Mouse (Mus musculus) lung, postnatal 25 days (tissue): ENCODE results near the gene Entpd7.

ENCODE experiments used
- DNase-seq: peaks from one replicate; pipeline ENCODE4 v3.0.0; 2022; ENCODE audit warnings: low spot score

Entpd7 gene

DNA sequence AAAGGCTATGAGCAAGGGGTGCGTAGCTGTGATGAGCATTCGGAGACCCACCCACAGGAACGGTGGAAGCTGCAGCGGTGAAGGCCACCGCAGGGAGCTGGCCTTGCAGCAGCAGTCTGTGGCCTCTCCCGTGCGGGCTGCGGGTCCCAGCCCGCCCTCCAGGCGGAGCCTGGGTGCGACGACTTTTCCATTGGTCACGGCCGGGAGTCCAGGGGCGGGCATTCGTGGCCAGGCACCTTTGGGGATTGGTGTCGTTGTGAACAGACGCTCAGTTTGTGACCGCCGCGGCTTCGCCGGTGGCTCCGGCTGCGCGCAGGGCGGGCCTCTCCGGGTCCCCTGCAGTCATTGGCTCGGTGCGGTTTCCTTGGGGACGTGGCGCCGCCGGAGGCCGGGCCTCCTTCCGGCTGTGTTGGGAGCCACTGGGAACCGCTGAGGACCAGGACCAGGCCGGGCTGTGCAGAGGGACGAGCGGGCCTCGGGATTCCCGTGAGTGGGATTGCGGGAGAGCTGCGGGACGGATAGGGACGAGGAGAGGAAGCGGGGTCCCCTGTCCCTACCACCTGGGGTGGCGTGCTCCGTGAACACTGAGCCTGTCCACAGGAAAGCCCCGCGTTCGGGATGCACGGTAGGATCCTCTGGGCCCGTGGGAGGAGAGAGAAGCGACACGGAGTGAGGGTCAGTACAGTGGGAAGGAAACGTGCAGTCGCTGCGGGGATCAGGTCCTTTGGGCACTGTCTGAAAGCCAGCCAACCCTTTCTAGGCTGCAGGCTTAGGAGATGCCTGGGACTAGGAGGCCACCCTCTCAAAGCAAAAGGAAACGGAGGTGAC is at the start of gene Entpd7:
TSS of gene Entpd7 (plus strand) at position 254 of the 828 bp plus-strand sequence.
- DNase-seq: peak; percentile 98

DNA sequence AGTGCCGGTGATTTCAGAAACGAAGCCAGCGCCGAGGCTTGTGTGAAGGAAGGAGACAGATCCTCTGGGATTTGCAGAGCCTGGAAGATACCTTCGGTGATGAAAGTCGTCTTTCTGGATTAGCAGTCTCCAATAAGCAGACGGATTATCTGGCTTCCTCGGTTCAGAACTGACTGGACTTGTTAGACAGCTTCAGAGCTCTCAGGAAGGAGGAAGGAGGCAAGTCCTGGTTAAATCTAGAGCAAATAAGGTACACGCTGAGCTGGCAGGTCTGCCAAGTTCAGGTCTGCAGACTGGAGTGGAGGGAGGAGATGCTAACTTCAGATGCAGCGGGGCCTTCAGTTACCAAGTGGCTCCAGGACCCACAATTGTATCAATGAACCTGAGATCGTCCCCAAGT is 47.6 kb upstream of the Entpd7 start:
- peak; percentile 41 for DNase-seq

DNA sequence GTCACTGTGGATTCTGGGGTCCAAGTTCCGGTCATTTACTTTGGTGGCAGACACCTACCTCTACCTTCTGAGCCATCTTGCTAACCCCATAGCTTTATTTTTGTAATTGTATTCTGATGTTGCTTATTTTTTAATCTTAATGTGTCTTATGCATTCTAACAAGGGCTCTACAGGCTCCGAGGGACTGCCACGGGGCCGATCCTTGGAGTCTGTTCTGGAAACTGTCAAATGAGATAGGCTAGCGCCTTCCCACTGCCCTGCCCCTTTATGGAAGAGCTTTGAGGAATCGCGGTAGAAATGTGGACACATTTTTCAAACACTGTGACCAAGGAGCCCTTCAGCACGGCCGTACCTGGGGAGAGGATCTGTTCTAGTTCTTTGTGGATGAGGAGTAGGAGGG is 46.6 kb upstream of the Entpd7 start:
- DNase-seq: no peak

DNA sequence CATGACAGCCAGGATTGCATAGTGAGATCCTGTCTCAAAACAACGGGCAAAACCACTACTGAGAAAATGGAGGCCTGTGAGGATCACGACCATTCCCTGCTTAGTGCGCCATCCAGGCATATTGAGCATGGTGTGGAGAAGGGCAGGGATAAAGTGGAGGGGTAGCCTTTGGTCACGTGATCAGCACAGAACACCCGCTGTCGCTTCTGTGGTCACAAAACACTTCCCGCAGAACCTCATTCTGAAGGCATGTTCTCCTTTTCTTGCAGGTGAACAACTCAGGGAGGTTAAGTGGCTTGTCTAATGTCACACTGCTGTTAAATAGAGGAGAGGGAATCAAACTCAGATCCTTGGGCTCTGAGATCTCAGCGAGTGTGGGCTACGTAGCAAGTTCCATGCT is 44.0 kb upstream of the Entpd7 start:
- DNase-seq: no peak

DNA sequence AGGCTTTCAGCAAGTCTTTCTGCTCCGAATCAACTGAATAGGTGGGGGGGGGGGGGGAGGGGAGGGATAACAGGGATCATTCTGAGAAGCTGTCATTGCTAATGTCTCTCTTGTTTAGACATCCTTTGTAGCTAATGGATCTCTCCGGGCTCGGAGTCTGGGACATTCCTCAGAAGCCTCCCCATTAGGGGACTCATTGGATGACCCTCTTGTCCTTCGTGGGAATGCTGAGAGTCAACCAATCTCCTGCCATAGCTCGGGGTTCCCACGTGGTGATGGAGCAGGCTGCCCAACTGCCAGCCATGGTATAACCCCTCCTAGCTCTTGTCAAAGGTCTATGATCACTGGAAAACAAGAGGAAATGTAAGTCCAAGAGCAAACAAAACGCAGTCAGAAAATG is 42.6 kb upstream of the Entpd7 start:
- no peak for DNase-seq

DNA sequence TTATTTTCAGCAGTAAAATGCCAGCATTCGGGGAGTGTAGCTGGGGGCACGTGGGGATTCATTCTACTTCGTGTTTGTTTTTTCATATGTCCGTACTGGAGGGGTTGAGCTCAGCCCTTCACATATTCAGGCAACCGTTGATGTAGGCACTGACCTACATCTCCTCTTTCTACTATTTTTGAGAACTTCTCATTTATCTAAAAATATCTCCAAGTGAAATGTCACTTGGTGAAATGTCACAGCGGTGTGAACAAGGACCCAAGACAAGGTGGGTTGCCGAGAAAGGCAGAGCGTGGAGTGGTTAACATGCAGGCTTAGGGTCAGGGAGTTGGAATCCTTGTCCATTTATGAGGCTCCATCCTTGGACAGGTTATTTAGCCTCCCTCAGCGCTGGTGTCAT is 42.2 kb upstream of the Entpd7 start:
- DNase-seq: no peak

DNA sequence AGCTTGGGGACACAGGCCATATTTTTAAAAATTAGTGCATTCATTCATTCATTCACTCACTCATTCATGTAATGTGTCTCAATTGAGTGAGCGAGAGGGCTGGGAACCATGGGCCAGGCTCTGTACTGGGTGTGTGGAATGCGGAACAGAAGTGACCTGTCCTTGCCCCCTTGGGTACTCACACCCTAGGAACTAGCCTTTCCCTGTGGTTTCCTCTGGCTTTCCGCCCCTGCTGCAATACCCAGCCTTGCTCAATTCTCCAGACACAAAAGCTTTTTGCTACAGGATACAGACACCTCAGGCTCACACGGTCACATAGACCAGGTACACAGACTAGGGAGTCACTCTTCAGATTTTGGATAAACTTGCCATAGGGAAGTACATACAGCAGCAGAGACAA is 41.1 kb upstream of the Entpd7 start:
- peak; percentile 61 for DNase-seq

DNA sequence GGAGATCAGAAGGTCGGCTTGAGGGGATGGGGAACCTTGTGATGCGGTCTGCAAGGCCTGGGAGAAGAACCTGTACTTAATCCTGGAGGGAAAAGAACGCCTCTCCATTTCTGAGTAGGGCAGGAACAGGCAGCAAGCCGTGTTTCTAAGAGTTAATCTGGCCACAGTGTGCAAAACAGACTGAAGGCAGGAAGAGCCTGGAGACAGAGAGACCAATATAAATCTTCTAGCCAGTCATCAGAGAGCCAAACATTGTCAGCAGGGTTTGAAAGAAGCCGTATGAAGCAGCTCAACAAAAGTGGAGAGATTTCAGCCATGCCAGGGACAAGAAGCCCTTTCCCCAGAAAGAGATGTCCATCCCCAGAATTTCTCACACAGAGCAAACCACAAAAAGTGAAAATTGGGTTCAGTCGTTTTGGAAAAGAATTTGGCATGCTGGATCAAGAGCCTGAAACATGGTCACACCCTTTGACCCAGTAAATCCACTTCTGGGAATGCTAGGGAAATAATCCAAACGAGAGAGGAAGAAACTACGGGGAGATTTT is 38.2 kb upstream of the Entpd7 start:
- DNase-seq: no peak

DNA sequence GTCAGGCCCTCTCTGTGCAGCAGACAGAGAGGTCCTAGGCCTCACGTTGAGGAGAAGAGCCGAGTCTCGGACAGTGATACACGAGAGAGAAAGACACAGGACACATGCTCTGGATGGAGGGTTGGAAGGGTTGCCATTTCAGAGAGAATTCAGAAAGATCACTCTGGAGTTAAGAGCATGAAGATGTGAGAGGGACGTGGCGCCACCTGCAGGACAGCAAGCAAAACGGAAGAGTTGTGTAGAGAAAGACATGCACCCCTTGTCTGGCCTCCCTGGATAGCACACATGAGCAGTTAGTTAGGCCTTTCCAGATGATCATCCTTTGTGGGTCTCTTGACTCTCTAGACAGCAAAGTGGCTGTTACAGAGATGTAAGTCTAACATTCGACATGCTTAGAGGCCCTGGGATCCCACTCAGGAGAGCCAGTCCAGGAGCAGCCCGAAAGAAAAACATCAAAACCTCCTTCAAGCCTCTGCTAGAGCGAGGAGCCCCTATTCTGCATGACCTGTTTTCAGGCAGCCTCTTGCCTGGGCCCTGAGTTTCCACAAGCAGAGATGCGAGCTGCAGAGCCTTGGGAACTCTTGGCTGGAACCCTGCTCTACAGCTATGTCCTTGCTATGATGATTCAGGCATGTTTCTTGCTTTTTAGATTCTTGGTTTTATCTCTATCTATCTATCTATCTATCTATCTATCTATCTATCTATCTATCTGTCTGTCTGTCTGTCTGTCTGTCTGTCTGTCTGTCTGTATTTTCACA is 33.6 kb upstream of the Entpd7 start:
- DNase-seq: peak; percentile 64

DNA sequence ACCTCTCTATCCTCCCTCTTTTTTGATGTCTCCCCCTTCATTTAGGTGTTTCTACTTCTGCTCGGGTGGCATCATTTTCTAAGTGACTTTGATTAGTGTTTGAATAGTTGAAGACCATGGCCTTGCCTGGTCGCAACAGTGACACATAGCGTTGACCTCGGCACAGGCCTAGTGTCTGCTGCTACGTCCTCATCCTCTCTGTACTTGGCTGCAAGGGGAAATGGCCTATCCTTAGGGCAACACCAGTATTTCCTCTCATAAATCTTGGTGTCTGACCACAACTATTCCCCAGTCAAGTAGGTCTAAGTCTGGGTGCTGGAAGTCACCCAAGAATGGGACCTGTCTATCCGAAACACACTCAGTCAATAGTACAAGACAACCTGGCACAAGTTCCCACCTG is 29.8 kb upstream of the Entpd7 start:
- DNase-seq: no peak

DNA sequence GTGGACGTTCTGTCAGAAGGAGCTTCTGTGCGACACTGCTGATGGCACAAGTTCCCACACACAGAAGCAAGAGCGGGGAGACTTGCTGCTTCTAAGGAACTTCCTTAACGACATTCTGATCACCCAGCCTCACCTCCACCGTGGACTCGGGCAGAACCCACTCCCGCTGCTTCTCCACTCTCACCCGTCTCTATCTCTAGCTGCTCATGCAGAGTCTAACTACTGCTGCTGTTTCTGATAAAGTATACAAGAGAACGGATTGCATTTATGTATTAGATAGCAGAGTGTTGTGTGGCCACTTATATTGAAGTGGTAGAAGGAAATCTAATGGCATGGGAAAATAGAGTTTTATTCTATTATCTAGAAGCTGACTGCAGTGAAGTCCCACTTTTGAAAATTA is 28.7 kb upstream of the Entpd7 start:
- no peak for DNase-seq

DNA sequence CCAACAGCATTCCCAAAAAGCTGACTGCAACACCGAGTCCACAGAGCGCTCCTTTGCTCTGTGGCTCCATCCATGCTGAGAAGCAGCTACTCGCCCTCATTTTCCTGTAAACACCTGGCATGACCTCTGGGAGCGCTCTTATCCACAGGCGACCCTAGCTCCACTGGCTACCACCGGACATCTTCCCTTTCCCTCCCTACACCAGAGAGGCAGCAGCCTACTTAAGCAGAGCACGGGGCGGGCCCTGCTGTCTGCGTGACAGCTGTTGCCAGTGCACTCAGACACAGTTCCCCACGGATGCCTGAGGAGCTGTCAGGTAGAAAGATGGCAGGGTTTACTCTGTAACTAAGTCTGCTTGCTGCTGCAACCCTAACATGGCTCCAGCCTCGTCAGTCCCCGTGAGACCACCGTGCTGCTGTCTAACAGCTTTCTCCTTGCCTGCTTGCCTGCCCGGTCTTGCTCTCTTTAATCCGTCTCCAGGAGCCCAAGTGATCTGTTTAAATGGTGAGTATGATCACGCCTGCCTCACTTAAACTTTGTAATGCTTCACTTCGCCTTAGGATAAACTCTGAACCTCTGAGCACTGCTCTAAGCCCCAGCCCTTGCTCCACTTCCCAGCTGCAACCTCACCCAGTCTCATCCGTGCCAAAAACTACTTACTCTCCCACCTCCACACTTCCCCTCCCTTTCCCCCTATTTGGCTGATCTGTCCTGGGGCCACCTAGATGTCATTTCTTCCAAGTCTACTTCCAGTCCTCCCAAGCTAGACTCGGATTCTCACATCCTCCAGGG is 27.1 kb upstream of the Entpd7 start:
- no peak for DNase-seq

DNA sequence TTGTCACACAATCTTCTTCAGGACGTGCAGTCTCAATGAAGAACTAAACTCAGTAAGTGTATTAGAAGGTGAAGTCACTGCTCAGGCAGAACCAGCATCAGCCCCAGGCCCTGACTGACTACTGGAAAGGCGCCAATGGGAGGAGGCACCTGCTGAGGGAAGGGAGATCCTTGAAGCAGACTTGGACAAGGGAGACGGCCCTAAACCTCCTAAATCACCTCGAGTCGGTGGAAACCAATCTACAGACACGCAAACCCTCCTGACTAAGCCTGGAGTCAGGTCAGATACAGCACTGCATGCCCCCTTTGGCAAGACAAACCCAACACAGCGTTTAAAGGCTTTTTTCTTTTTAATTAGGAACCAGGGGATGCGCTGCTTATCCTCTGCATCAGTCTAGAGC is 26.0 kb upstream of the Entpd7 start:
- no peak for DNase-seq

DNA sequence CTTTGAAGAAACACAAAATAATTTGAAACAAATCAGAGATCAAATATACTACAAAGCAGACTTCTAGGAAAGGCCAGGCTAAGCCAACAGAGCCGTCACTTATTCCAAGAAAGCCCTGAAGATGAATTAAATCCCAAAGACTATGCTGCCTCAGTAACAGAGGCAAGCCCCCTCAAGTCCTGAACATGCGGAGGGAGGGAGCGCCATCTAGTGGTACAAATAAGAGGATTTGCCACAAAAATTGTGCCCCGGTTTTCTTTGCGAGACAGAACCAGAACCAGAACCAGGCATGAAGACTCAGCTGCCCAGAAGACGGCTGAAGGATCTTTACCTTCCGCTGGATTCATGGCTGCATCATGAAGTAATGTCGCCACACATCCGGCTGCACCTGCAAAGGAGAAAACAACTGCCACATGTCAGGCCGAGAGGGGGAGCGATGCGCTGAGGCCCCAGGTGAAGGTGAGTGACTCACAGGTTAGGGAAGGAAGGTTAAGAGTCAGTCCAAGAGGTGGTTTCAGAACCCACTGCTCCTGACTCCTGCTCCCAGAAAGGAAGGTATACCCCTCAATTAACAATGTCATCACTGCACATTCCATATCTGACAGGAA is 23.9 kb upstream of the Entpd7 start:
- peak; percentile 24 for DNase-seq

DNA sequence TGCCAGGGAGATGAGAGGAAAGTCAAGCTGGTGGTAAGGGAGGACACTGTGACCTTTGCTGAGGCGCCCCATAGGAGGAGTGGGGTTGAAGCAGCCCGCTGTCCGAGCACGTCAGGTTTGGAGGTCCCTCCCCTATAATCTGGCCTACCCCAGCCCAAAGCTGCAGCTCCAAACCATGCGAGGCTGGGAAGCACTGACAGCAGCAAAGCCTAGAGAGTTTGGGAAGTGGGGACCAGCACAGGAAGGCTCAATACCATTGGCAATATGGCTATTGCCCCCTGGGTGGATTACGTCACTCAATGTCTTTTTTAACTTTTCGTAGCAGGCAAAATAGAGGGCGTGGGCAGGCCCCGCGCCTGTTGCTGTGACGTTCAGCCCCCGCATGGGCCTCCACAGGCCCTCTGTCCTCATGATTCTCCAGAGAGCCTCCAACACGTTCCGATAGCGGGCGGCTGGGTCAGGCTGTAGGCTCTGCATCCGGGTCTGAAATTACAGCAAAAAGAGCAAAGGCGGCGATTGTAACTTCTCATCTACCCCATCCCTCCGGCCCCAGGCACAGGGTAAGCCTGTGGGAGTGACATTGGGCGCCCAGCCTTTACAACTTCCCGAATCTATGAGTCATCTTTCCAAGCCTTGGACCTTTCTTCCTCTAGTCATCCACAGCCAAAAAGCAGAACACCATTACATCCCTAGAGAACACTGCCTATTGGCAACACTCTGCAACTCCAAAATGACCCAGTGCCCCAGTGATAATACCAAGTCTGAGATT is 22.6 kb upstream of the Entpd7 start:
- DNase-seq: no peak

DNA sequence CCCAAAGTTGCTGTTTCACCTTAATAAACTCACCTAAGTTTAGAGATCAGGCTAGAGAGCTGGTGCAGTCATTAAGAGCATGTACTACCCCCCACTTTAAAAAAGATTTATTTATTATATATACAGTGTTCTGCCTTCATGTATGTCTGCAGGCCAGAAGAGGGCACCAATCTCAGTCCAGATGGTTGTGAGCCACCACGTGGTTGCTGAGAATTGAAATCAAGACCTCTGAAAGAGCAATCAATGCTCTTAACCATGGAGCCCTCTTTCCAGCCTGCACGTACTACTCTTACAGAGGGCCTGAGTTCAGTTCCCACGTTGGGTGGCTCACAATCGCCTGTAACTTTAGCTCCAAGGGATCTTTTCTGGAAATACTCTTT is 22.1 kb upstream of the Entpd7 start:
- no peak for DNase-seq

DNA sequence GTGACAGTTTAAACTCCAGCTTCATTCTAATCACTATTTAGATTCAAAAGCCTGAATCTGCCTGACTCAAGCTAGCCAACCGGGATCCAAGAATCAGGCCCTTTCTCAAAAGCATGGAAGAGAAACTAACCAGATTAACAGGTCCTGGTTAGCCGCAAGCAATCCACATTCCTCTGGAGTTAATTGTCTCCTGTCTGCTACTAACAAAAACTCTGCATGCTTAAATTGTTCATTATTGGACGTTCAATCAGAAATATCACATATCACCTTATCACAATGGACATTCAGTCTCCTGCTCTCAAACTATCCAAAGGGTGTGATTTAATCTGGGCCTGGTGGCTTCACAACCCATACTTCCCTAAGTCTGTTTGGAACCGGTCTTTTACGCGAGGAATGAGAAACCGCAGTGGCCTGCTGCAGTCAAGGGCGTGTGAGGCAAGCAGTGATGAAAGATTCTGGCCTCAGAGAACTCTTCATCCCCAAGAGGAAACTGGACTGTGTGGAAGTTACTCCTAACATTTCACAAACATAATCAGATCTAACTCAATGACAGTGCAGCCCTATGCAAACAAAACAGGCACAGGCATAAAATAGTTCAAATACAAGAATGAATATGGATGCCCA is 20.2 kb upstream of the Entpd7 start:
- DNase-seq: peak; percentile 54

DNA sequence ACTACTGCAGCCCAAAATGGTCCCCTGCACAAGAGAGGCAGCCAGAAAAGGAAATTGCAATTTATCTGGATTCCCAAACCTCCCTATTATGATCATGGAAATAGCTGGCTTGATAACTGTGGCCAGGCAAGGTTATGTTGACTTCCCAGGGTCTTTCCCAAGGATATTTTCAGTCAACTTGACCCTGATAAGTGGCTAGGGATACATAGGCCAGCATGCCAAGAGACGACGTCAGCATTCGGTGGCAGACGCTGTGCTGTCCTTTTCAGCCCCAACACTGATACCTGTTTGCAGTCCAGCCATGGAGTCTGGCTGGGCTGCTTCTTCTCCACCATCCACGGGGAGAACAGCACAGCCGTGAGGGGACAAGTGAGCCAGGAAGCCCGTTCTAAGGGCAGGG is 18.4 kb upstream of the Entpd7 start:
- DNase-seq: no peak

DNA sequence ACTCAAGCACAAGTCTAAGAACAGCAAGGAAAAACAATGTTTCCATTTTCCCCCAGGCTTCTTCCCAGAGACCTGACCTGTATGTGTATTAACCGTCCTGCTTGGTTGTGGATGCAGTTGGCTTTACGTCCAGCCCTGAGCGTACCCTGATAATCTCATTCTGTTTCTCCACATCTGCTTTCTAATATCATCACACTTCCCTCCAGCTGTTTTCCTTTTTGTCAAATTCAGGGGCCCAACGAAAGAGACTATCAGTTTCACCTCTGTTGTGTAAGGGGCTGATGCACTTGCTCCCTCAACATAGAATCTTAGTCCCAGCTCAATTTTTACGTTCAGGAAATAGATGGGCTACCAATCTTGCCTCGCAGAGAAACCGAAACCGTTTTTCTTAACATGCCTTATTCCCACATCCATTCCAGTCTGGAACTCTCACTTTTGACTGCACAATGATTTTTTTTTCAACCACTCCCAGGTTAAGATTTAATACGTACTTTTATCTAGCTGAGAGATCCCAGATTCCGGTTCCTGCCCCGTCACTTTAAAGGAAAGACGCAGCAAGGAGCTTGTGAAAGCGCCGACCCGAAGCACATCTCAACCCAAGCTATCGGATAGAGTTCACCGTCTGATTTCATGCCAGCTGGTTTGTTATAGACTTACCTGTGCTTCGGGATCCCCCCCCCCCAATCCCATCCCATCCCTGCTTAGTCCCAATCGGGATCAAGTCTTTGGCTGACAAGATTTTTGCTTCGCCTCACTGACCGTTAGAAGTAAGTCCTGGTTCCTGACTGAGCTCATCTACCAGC is 15.8 kb upstream of the Entpd7 start:
- peak; percentile 14 for DNase-seq

DNA sequence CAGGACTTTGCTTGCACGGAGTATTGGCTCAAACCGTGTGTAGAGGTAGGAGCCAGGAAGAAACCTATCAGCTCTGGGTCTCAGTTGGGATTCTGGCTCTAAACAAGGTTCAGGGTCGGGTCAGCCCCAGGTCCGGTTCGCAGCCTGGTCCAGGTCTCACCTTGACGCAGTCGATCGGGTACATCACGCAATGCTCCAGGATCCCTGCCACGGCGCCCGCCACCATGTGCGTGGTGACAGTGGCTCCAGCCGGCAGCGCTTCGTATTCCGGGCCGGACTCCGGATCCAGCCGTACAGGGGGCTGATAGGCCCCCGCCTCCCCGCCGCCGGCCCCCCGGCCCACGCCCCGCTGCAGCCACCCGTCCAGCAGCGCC is 15.2 kb upstream of the Entpd7 start:
- DNase-seq: no peak
